In the genomic region with DNA sequence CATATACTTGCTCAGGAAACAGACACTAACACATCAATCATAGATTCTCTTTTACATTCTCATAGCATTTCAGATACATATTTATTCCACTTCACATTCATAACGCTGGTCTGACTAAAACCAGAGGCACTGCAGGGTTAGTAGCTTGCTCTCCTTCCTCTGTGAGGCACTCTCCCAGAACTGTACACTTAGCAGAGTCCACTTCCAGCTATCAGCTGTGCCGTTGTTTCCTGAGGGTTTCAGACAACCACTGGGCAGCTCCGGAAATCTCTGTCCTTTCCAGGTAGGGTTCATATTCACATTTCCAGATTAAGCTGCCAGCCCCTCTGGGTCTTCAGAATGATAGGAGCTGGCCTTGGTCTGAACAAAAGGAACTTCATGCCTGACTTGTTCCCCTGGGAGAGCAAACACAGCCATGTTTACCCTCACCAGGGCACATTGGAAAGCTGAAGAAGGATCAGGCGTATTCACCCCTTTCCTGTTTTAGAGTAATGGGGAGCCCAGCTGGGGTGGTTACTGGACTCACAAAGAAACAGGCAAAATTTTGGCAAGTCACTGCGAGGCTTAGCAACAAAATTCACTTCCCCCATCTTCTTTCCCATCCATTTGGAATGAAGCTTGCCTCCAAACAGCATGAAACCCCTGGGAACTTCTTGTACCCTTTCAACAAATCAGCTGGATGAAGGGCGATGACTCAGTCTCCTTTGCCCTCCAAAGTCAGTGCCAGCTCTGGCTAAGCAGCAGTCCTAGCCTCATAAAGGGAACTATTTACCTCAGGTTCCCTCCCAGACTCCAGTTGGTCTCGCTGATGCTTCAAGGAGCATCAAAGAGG, we compare ENCODE assay signal across 15 mouse cellular contexts.
DNase-seq lines count a peak whose midpoint lies in the region; ATAC-seq lines count a peak whose summit lies in the region.
"Had no signal": no experiment of that assay in that cellular context is flagged by ENCODE, and none has a peak within 500 bp of the region (broad histone marks: within the 10 kb centered on the region; RNA-seq: fewer than 3 reads in every experiment).

No protein-coding gene starts in this region.

- WGBS in forebrain, embryonic 14.5 days = 57% methylated on average over 7 of the region's 7 CpGs
- WGBS in forebrain, embryonic 12.5 days = 72% methylated on average over 7 of the region's 7 CpGs

- H3K27me3 ChIP-seq in forebrain, embryonic 14.5 days (replicated peaks; ENCODE audit: control insufficient read depth, insufficient read depth, low read length) = no peaks in the 10 kb centered on the region
- no peaks in the 10 kb centered on the region for H3K27me3 ChIP-seq in forebrain, embryonic 12.5 days
- H3K27me3 ChIP-seq: limb, embryonic 15.5 days; neural tube, embryonic 12.5 days had no signal

- H3K27ac ChIP-seq in forebrain, embryonic 14.5 days (ENCODE audit: low read depth, low read length) = no peak overlapping the region
- no peak overlapping the region for H3K27ac ChIP-seq in forebrain, embryonic 12.5 days
- H3K27ac ChIP-seq: kidney, postnatal 0 days; limb, embryonic 15.5 days; neural tube, embryonic 12.5 days had no signal

- H3K9me3 ChIP-seq in forebrain, embryonic 14.5 days (replicated peaks; ENCODE audit: control insufficient read depth, low read length) = no peaks in the 10 kb centered on the region
- H3K9me3 ChIP-seq in forebrain, embryonic 12.5 days = no peaks in the 10 kb centered on the region
- H3K9me3 ChIP-seq: limb, embryonic 15.5 days; neural tube, embryonic 12.5 days had no signal

- 0 out of 2 replicates have a peak, but pooled peaks cover 2% of the 10 kb centered on the region for H3K4me1 ChIP-seq in forebrain, embryonic 14.5 days (ENCODE audit: control insufficient read depth, insufficient read depth, low read length)
- peaks cover 8% of the 10 kb centered on the region; the same call in 1 of the 2 replicates for H3K4me1 ChIP-seq in forebrain, embryonic 12.5 days
- H3K4me1 ChIP-seq: limb, embryonic 15.5 days; neural tube, embryonic 12.5 days had no signal

- no peak overlapping the region for H3K4me3 ChIP-seq in forebrain, embryonic 14.5 days (ENCODE audit: low read depth, low read length)
- H3K4me3 ChIP-seq in forebrain, embryonic 12.5 days (replicated peaks) = no peak overlapping the region
- H3K4me3 ChIP-seq: limb, embryonic 15.5 days; neural tube, embryonic 12.5 days had no signal

- ATAC-seq in forebrain, embryonic 14.5 days = peak; percentile 40; the same call in 1 of the 2 replicates
- ATAC-seq in forebrain, embryonic 12.5 days (ENCODE audit: low FRiP score) = no peak
- ATAC-seq in megakaryocyte-erythroid progenitor cell, adult 5-6 weeks (replicated peaks; ENCODE audit: low FRiP score, low TSS enrichment, poor library complexity, severe bottlenecking) = no peak

- no peaks in the 10 kb centered on the region for H3K36me3 ChIP-seq in forebrain, embryonic 14.5 days (ENCODE audit: control insufficient read depth, insufficient read depth, low read length)
- H3K36me3 ChIP-seq in forebrain, embryonic 12.5 days (replicated peaks) = no peaks in the 10 kb centered on the region
- H3K36me3 ChIP-seq: limb, embryonic 15.5 days; neural tube, embryonic 12.5 days had no signal

- H3K9ac ChIP-seq in forebrain, embryonic 14.5 days (ENCODE audit: low read length) = no peak overlapping the region
- no peak overlapping the region for H3K9ac ChIP-seq in forebrain, embryonic 12.5 days
- H3K9ac ChIP-seq: limb, embryonic 15.5 days; neural tube, embryonic 12.5 days had no signal

- peak; percentile 11 for DNase-seq in forebrain, embryonic 14.5 days (ENCODE audit: low spot score)
- DNase-seq in retina, postnatal 1 day = peak; percentile 2
- no peak for DNase-seq in retina, embryonic 14.5 days (ENCODE audit: low spot score)
- peak; percentile 18 to 37 for DNase-seq in layer of hippocampus, adult 8-10 months (ENCODE audit: low spot score in 2 of 2)
- no peak for DNase-seq in T-cell, adult 2 months (ENCODE audit: low spot score)
- no peak for DNase-seq in kidney, postnatal 4 days
- DNase-seq: gastrocnemius, postnatal 14 days; heart, postnatal 10 days; lung, postnatal 36 days; thymus, postnatal 36 days had no signal

- H3K4me2 ChIP-seq in forebrain, embryonic 14.5 days (ENCODE audit: low read length) = no peak overlapping the region
- no peak overlapping the region for H3K4me2 ChIP-seq in forebrain, embryonic 12.5 days
- H3K4me2 ChIP-seq: limb, embryonic 15.5 days; neural tube, embryonic 12.5 days had no signal

Comparison
In these comparisons a context has a peak if more than half of its experiments do, and no peak if none do; other contexts are left out.
1. DNase-seq: peak in forebrain, embryonic 14.5 days (single experiment), retina, postnatal 1 day (single experiment) and layer of hippocampus, adult 8-10 months (2 of 2); none in retina, embryonic 14.5 days (single experiment), T-cell, adult 2 months (single experiment) and kidney, postnatal 4 days (0 of 2).